Mouse (Mus musculus) gastrocnemius, postnatal 14 days (tissue): ENCODE measurements around the gene Baz2b. TPM values are rescaled to one million over a fixed set of nuclear protein-coding genes. Genes with fewer than 3 reads are reported as not detected.
A peak's percentile ranks its signal among the peaks of the same experiment; 100 is the strongest.
"Not testable (repeated sequence)": the region's sequence is repeated elsewhere in the genome, so short reads cannot be mapped to it uniquely, and the experiment has no call there.

Source experiments
- DNase-seq: peaks from one replicate; pipeline ENCODE4 v3.0.0; 2021; ENCODE audit warnings: mixed read lengths
- intact Hi-C: fragments of 180-260 bp; cut with DNase I; formaldehyde crosslinking; loops from one replicate; pipeline ENCODE4 v1.15.1; 2025; ENCODE audit warnings: low total_unique reads
- total RNA-seq, 2 experiments: library from RNA; stranded (reverse); gene quantifications; 2 replicates each; pipeline ENCODE4 v1.2.3; 2021

Baz2b gene
- total RNA-seq, 2 experiments from 2014 or later, result 31.2 to 34.9 TPM

DNA sequence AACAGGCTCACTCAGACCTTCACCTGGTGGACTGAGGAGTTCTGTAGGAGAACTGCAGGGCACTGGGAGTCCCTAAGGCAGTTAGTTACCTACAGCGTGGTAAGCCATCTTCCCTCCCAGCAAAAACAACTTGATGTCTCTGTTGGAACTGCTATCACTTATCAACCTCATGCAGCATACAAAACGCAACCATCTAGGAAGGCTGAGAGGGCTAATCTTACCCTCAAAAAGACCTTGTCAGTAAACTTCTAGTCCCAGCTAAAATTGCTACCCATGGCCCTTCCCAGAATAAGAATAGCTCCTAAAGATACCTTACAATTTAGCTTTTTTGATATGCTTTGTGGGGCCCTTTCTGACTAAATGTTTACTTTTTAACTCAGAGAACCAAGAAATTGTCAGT, 67.4 kb downstream of the Baz2b start:
- intact Hi-C loops, result loop anchor here (10.0 kb wide), 1 partner anchor 53 kb away; no protein-coding TSS in a partner anchor
- DNase-seq, result no peak

DNA sequence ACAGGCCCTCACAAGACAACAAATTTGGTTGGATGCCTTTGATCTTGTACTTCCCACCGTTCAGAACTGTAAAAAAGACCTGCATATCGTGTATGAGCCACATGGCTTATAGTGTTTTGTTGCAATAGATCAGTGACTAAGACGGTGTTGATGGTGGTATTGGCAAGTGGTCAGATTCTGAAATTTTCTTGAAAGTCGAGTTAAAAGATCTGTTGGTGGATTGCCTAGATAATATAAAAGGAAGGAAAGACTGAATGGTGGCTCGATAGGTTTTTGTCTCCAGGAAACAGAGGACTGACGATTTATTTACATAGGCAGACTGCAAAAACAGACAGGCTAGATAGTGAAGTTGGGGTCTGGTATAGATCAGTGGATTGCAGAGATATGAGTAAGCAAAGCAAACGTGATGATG, 70.9 kb downstream of the Baz2b start:
- intact Hi-C loops, result no loop called here
- no peak for DNase-seq

DNA sequence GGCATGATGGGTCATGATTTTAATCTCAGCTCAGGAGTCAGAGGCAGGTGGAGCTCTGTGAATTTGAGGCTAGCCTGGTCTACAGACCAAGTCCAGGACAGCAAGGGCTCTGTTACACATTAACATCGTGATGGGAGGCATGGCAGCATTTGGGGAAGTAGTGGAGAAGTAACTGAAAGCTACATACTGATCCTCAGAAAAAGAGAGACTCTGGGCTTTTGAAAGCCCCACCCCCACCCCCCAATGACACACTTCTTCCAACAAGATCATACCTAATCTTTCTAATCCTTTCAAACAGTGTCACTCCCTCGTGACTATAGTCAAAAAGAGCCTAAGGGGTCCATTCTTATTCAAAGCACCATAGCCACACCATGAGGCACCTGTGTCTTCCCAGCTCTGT, 73.8 kb downstream of the Baz2b start:
- no peak for DNase-seq

DNA sequence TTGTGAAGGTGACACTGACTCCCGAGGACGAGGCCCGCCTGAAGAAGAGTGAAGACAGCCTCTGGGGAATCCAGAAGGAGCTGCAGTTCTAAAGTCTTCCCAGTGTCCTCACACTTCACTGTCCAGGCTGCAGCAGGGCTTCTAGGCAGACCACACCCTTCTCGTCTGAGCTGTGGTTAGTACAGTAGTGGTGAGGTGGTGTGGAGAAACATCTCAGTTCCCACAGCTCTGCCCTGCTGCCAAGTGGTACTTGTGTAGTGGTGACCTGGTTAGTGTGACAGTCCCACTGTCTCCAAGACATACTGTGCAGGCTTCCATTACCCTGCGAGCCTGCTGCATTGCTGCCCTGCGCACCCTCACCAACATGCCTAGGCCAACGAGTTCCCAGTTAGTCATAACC, 74.7 kb downstream of the Baz2b start:
- intact Hi-C loops, result not testable (repeated sequence)

More for the DNA sequence above, 73.8 kb downstream of the Baz2b start:
- intact Hi-C loops, result no loop called here

DNA sequence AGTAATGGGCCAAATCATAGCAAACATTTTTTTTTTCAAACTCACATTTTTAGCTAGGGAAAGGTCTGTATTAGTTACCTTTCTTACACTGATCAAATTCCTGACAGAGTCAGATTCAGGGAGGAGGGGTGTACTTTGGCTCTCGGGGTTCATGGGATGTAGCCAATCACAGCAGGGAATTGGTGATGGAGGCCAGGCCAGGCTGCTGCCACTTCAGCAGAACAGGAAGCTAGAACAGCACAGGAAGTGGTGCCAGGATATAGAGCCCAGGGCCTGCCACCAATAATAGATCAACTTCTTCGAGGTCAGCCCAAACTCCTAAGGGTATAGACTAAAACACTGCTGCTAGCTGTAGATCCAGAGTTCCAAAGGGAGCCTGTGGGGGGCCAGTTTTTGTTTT, 76.6 kb downstream of the Baz2b start:
- intact Hi-C loops, result no loop called here
- DNase-seq, result no peak

More for the DNA sequence above, 74.7 kb downstream of the Baz2b start:
- not testable (repeated sequence) for DNase-seq

DNA sequence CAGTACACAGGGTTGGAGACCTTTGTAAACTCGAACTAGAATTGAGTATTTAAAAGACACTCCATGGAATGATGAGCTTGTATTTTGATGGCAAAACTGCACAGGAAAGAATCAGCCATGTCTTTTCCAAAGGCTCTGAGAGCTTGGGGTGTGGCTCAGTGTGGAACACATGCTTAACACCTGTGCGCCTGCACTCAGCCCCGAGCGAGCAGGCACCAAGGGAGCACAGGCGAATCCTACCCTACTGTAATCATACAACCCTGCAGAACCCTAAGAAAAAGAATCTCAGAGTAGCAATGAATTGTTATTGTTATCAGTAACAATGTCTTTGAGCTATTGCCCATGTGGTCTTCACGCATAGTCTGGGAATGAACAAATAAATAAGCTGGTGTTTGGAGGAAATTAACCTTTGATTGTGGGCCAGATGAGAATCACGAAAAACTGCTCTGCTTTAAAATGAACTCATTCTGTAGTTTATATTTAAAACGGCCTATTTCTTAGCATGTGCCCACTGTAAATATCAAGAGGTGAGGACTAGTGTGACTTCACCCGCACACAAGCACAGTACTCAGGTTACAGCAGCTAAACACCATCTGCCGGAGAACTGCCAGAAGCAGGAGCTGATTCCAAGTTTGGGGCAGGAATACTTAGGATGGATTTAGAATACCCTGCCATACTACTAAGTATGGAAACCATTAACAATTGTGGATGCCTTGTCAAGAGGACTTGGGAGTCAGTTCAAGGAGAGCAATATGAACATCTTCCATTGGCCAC, 77.2 kb downstream of the Baz2b start:
- no peak for DNase-seq
- intact Hi-C loops, result no loop called here

DNA sequence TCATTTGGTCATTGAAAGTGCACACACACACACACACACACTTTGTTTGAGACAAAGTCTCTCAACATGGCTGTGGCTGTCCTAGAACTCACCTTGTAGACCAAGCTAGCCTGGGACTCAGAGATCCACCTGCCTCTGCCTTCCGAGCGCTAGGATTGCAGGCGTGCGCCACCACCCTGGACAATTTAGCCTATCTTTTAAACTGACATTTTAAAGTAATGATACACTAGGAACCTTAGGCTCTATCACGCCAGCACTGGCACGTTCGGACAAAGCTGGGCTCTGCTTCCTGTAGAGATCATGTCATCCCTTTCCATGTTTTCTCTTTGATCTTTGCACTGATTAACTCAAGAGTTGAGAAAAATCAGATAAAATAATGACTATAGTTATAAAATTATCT, 81.0 kb downstream of the Baz2b start:
- intact Hi-C loops, result no loop called here
- no peak for DNase-seq

DNA sequence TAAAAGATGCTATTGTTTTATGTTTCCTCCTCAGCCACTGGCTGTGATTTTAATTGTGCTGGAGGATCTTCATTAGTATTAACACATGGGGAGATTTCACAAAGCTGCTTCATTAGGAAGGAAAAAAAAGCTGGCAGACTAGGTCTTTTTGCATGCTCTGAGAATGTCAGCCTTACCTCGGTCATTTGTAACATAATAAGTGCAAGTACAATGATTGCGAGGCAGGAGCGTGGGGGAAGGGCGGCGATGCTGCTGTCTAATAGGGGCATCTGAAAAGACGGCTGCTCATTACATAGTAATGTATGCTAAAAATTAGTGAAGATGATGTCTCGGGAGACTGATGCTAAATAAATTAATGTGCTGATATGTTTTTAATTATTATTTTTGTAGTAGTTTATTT, 82.8 kb downstream of the Baz2b start:
- DNase-seq, result no peak
- intact Hi-C loops, result no loop called here

DNA sequence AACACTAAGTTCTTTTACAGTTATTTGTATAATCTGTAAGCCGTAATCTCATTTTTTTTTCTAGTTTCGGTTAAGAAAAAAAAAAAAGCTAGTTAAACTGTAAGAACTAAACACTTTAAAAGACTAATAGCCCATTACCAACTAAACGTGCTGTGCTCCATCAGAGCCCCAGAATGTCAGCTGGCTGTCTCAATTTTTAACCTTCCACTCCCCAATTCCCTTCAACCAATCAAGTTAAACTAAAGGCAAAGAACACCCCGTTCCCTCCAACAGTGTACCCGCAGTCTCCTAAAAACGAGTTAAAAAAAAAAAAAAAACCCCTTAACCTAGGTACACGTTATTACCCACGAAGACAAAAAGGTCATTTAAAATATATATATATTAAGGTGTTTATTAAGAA, 83.3 kb downstream of the Baz2b start:
- no peak for DNase-seq
- intact Hi-C loops, result no loop called here

DNA sequence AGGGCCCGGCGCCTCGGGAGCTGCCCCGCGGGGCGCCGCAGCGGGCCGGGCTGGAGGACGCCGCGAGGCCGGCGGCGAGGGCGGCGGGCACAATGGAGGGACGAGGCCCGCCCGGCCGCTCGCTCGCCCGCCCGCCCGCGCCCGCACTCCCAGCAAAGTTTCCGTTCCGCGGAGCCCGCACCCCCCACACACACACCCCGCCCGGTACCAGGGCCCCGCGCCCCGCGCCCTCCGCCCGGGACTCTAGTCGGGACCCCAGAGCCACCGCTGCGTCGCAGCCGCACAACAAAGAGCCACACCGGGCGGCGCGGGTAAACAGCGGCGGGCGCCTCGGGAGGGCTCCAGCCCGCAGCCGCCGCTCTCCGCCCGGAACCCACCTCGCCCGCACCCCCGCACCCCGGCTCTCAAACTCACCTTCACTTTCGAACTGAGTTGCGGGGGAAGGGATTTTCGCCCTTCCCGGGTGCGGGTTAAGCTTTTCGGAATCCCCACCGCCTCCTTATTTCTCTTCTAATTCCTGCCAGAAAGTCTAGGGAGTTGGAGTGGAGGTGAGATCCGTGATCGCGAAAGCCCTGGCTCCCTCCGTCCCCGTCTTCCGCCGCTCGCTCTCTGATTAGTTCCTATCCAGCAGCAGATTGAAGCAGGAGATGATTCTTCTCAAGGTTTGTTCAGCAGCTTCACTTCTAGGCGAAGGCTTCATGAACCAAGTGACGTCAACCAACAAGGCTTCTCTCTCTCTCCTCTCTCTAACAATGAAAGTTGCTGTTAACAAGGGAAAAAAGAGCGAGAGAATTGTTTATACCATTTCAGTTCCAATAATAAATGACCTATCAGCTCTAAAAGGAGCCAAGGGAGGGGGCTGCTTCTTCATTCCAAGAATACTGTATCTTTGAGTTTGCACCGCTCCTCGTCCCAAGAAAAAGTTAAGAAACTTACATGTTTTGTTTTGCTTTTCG, 84.3 kb downstream of the Baz2b start:
- intact Hi-C loops, result loop anchor here (2.0 kb wide), 1 partner anchor 89 kb away; no protein-coding TSS in a partner anchor
- DNase-seq, result peak; percentile 56

DNA sequence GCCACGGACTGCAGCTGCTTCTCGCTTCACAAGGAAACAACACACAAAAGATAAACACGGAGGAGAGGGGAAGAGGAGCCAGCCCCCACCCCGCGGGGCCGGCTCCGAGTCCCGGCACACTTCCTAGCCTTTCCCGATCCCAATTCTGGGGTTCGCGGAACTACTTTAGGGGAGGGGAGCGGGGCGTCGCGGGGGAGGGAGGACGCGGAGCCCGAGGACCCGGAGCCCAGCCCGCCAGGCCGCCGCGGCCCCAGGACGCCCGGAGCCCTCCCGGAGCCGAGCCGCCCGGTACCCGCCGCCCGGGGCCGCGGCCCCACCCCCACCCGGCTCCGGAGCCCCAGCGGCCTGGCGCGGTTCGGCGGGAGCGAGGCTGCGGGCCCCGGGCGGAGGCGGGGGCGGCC, 85.0 kb downstream of the Baz2b start:
- intact Hi-C loops, result loop anchor here (2.0 kb wide), 1 partner anchor 88 kb away; no protein-coding TSS in a partner anchor

DNA sequence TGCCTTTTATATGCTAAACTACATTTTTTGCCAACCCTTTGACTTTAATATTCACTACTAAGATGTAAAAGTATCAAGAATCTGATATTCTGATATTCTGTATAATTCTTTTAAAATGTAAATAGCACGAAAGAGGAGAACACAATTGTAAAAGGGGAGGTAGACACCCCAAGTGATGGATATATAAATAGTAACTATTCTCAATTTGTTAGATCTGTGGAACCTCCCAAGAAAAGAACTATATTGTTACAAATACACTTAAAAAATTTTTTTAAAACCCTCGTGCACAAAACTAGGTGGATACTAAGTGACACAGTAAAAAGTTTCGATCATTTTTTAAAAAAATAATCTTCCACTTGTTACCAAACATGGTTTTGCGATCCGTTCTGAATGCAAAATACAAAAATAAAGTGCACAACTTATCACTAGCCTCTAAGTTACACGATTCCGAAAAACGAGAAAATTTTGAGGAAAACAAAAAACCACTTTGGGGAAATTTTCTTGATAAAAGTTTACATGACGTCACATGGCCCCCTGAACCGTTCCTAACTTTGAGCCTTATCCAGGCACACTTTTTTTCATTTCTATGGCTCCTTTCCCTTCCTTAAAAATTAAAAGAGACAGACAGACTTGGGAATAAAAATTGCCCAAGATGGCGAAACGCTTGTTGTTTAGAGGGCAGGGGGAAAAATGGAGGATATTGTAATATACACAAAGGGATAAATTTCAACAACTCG, 85.6 kb downstream of the Baz2b start:
- DNase-seq, result no peak
- intact Hi-C loops, result loop anchor here (2.0 kb wide), 1 partner anchor 87 kb away; no protein-coding TSS in a partner anchor

More for the DNA sequence above, 85.0 kb downstream of the Baz2b start:
- peak; percentile 65 for DNase-seq

DNA sequence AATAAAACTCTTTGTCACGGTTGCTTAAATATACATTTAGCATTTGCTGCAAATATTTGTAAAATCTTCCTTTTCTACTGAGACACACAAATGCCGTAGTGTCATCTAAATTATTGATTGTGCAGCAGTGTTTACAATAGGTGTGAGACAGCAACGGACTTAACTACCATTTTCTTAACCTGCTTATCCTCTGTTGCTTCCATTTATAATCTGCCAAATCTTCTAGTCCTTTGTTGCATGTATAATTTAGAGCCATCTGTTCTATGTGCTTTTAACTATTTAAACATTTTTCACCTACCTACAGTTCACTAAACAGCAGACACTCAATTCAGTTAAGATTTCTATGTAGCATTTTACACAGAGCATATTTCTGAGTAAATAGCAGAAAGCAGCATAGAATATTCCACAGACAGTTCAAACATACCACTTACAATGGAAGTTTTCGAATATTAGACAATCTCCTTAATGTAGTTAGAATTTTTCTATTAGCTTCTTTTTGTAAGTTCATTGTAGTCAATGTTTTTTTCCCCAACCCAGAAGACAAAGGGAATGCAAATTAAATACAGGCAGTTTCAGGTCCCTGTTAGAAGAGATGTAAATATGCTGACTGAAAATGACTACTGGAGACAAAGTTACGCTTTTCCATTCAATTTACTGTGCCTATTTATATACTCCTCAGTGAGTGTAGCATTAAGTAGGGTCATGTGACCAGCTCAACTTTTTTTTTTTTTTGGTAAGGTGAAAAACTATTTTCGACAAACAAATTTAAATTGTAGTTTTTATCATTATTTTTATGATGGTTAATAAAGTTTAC, 86.4 kb downstream of the Baz2b start:
- no peak for DNase-seq
- intact Hi-C loops, result no loop called here

DNA sequence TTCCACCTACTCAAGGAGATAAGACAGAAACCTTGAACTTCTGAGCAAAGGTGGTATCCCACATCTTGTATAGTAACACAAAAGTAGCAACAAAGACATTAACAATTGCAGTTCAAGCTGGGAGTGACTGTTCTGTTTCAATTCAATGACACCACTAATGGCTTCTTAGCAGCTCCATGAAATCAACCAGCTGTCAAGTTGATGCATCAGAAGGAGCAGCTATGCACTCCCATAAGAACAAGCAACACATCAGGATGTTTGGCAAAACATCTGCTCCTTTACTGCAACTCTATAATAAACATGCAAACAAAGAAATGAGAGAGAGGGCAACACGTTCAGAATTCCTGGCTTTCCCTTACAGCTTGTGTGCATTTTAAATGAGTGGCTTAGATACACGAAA, 87.5 kb downstream of the Baz2b start:
- intact Hi-C loops, result no loop called here
- DNase-seq, result no peak

DNA sequence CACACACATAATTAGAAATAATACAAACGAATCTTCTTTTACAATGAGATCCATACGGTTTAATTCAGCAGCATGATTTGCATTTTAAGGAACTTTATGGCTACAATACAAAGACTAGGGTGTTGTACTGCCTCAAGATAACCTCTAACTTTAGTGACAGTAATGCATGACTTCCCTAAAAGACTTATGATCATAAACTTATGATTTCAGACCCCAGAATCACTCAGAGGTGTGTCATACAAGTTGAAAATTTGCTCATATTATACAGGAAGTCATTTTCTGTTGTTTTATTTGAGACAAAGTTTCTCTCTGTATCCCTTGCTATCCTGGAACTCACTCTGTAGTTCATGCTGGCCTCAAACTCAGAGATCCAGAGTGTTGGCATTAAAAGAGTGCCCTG, 89.0 kb downstream of the Baz2b start:
- no peak for DNase-seq
- intact Hi-C loops, result no loop called here

DNA sequence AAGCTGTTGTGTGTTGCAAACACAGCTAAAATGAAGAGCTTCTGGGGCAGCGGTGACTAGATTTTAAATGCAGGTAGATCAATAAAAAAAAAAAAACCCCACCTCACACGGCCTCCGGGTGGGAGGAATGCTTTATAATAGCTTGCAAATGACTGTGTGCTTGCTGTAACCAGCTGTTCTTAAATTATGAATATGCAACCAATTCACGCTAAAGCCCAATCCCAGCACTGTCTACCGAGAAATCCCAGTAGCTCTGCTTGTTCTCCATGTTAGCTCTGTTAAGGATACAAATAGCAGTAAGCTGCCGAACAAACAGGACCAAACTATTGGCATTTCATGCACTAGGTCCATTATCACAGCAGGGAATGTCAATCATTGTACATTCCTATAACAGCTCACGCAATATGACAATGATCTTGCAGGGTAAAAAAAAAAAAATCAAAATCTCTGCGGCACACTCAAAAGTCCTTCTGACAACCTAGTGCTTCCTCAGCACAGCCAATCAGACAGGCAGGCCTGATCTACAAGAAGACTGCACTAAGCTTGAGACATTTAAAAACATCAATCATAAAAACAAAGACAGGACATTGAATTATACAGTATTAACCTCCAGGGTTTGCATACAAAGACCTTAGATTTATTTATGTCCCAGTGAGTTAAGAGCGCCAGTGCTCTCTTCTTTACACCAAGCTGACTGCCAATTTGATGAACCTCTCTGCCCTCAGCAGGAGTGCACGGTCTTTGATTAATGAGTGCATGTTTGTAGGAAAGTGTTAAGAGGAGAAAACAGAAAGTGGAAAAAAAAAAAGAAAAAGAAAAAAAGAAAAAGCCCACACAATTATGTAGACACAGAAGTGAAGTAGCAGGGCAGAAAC, 90.7 kb downstream of the Baz2b start:
- DNase-seq, result no peak
- intact Hi-C loops, result no loop called here

DNA sequence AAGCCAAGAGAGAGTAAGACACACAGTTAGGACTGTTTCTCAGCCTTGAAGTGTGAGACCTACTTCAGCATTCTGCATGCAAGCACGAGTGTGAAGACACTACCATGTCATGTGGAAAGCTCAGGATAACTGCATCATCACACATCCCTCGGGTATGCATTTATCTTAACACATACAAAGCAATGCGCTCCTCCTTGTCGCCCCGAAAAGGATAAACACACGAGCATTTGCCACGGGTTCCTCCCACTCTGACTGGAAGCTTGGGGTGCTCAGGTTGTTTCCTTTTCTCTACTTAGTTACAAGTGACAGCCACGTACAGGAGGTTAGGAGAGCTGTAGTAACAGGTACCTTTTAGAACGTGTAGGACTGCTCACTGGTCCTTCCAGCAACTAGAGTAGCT, 91.8 kb downstream of the Baz2b start:
- no peak for DNase-seq
- intact Hi-C loops, result no loop called here
